Mouse (Mus musculus) stomach, postnatal 0 days (tissue): ENCODE measurements around the gene Tmem259. TPM values are rescaled to one million over a fixed set of nuclear protein-coding genes. Genes with fewer than 3 reads are reported as not detected.
A peak's percentile ranks its signal among the peaks of the same experiment; 100 is the strongest.

Experiments
- ATAC-seq: fragments of 200-750 bp; cut with Nextera tagmentation; 2 replicates; pipeline ENCODE4 v1.8.0; 2017; ENCODE audit not compliant: low FRiP score, low TSS enrichment
- DNase-seq: peaks from one replicate; pipeline ENCODE4 v3.0.0-alpha.2; 2016; ENCODE audit warnings: low spot score
- H3K27ac ChIP-seq: fragments of 300-500 bp; sonication (generic); replicated peaks from 2 replicates; pipeline ENCODE4 v1.5.1; 2014; ENCODE audit warnings: mild to moderate bottlenecking, control low read depth
- H3K27me3 ChIP-seq: fragments of 300-500 bp; sonication (generic); 2 replicates; pipeline ENCODE4 v1.6.1; 2014; ENCODE audit warnings: low read length; ENCODE audit not compliant: control insufficient read depth, insufficient read depth
- H3K36me3 ChIP-seq: fragments of 300-500 bp; sonication (generic); 2 replicates; pipeline ENCODE4 v1.6.1; 2014; ENCODE audit warnings: low read length, mixed read lengths; ENCODE audit not compliant: control insufficient read depth, insufficient read depth
- H3K4me1 ChIP-seq: fragments of 300-500 bp; sonication (generic); replicated peaks from 2 replicates; pipeline ENCODE4 v1.6.1; 2014; ENCODE audit warnings: antibody characterized with exemption; ENCODE audit not compliant: control insufficient read depth, insufficient read depth
- H3K4me2 ChIP-seq: fragments of 300-500 bp; sonication (generic); replicated peaks from 2 replicates; pipeline ENCODE4 v1.6.1; 2014; ENCODE audit warnings: low read depth, mild to moderate bottlenecking, control low read depth, moderate library complexity
- H3K4me3 ChIP-seq: fragments of 300-500 bp; sonication (generic); 2 replicates; pipeline ENCODE4 v1.5.1; 2014; ENCODE audit warnings: low read depth, low read length, control low read depth
- H3K9ac ChIP-seq: fragments of 300-500 bp; sonication (generic); 2 replicates; pipeline ENCODE4 v1.6.1; 2014; ENCODE audit warnings: mild to moderate bottlenecking, low read length, control low read depth, mixed read lengths
- H3K9me3 ChIP-seq: fragments of 300-500 bp; sonication (generic); 2 replicates; pipeline ENCODE4 v1.6.1; 2016; ENCODE audit warnings: low read length; ENCODE audit not compliant: control insufficient read depth
- CTCF ChIP-seq: IDR thresholded peaks from 2 replicates; pipeline ENCODE4 v1.5.1; 2016; ENCODE audit warnings: antibody characterized with exemption, low read depth, mild to moderate bottlenecking, moderate library complexity
- EP300 ChIP-seq: optimal IDR thresholded peaks from 2 replicates; pipeline ENCODE3; 2016; ENCODE audit warnings: antibody characterized with exemption
- WGBS: fragments of 180-500 bp; shearing (Covaris S2); extraction: QIAGEN DNeasy Blood & Tissue Kit; methylation state at CpG from one replicate; pipeline ENCODE4 v1.1.7; 2014; 5-methylcytosine and 5-hydroxymethylcytosine counted together
- polyA plus RNA-seq: library from polyadenylated mRNA; unstranded; fragments of >200 nt; fragmentation: Nextera tagmentation; extraction: Ambion mirVana; gene quantifications from 2 replicates; pipeline ENCODE4 v1.2.1, GENCODE M21; 2015

The Tmem259 gene
- polyA plus RNA-seq, 1 experiment from 2014 or later: 18.5 TPM

DNA sequence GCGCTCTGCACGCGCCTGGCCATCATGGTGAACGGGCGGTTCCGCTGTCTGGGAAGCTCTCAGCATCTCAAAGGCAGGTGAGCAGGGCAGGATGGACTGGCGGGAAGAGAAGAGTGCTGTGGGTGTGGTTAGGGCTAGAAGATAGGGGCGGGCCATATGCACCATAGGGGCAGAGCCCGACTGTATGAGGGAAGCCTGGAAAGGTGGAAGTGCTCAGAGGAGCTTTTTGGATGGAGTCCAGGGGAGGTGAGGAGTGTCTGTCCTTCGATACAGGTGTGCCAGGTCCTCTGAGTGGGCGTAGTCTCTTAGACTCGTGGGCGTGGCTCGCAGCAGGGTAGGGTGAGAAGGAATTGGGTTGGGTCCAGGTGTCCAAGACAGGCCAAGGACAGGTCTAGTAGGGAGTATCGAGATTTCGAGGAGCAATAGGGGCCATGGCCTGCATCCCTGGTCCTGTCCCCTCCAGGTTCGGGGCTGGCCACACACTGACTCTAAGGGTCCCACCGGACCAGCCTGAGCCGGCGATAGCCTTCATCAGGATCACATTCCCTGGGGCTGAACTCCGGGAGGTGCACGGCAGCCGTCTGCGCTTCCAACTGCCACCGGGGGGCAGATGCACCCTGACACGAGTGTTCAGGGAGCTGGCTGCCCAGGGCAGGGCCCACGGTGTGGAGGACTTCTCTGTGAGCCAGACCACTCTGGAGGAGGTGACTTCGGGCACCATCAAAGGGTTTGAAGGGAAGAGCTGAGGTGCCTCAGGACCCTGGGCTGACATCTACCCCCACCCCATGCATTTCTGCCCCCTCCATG is 30.6 kb upstream of the Tmem259 start:
- no peak overlapping the region for H3K27ac ChIP-seq
- no peaks in the 10 kb centered on the region for H3K27me3 ChIP-seq
- H3K9me3 ChIP-seq: 0 out of 2 replicates have a peak, but pooled peaks cover 3% of the 10 kb centered on the region
- peak; percentile 24 for ATAC-seq
- H3K4me3 ChIP-seq: no peak overlapping the region
- peak; percentile 53 for DNase-seq
- no peak overlapping the region for H3K4me2 ChIP-seq
- TF ChIP-seq CTCF (peak; percentile 52), EP300 (no peak)
- no peak overlapping the region for H3K9ac ChIP-seq
- H3K4me1 ChIP-seq: 0 out of 2 replicates have a peak, but pooled peaks cover 3% of the 10 kb centered on the region
- peaks cover 13% of the 10 kb centered on the region; the same call in 1 of the 2 replicates for H3K36me3 ChIP-seq
- WGBS: 31% methylated on average over 28 of the region's 28 CpGs

DNA sequence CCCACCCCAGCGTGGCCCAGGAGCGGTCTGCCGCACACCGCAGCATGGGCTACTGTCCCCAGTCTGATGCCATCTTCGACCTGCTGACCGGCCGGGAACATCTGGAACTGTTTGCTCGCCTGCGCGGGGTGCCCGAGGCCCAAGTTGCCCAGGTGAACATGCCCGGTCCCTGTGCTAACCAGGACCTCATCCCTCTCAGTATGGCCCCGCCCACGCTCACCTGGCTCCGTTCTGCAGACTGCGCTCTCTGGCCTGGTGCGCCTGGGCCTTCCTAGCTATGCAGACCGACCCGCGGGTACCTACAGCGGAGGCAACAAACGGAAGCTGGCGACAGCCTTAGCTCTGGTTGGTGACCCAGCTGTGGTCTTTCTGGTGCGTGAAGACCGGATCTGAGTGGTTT is 29.5 kb upstream of the Tmem259 start:
- TF ChIP-seq EP300 (no peak), CTCF (no peak)
- WGBS: 58% methylated on average over 25 of the region's 25 CpGs
- Histone ChIP-seq H3K4me1 (0 out of 2 replicates have a peak, but pooled peaks cover 1% of the 10 kb centered on the region), H3K36me3 (peaks cover 20% of the 10 kb centered on the region), H3K27ac (no peak overlapping the region), H3K27me3 (no peaks in the 10 kb centered on the region), H3K4me3 (no peak overlapping the region), H3K4me2 (no peak overlapping the region), H3K9me3 (0 out of 2 replicates have a peak, but pooled peaks cover 3% of the 10 kb centered on the region), H3K9ac (no peak overlapping the region)
- DNase-seq: no peak
- no peak for ATAC-seq

- no peak overlapping the region for H3K9ac ChIP-seq
- no peaks in the 10 kb centered on the region for H3K27me3 ChIP-seq
- no peak overlapping the region for H3K27ac ChIP-seq
- H3K4me1 ChIP-seq: no peaks in the 10 kb centered on the region
- H3K36me3 ChIP-seq: peaks cover 20% of the 10 kb centered on the region
- H3K4me3 ChIP-seq: no peak overlapping the region
- H3K9me3 ChIP-seq: 0 out of 2 replicates have a peak, but pooled peaks cover 3% of the 10 kb centered on the region
- DNase-seq: no peak
- 93% methylated on average over 6 of the region's 6 CpGs for WGBS
- no peak for TF ChIP-seq EP300
- TF ChIP-seq CTCF: no peak
- no peak for ATAC-seq
- no peak overlapping the region for H3K4me2 ChIP-seq
Measured at GRCm38 (mm10) chr10:80011740-80012139, 27.6 kb upstream of the Tmem259 start.

GRCm38 (mm10) chr10:80004233-80004705 is 20.1 kb upstream of the Tmem259 start:
- no peaks in the 10 kb centered on the region for H3K9me3 ChIP-seq
- H3K4me1 ChIP-seq: peaks cover 5% of the 10 kb centered on the region; the same call in 1 of the 2 replicates
- H3K4me2 ChIP-seq: no peak overlapping the region
- no peak for ATAC-seq
- no peak overlapping the region for H3K9ac ChIP-seq
- peak overlapping the region; percentile 67 for H3K27ac ChIP-seq
- no peak for DNase-seq
- H3K36me3 ChIP-seq: peaks cover 6% of the 10 kb centered on the region
- WGBS: 72% methylated on average over 8 of the region's 8 CpGs
- TF ChIP-seq CTCF (no peak), EP300 (no peak)
- H3K4me3 ChIP-seq: no peak overlapping the region
- no peaks in the 10 kb centered on the region for H3K27me3 ChIP-seq

DNA sequence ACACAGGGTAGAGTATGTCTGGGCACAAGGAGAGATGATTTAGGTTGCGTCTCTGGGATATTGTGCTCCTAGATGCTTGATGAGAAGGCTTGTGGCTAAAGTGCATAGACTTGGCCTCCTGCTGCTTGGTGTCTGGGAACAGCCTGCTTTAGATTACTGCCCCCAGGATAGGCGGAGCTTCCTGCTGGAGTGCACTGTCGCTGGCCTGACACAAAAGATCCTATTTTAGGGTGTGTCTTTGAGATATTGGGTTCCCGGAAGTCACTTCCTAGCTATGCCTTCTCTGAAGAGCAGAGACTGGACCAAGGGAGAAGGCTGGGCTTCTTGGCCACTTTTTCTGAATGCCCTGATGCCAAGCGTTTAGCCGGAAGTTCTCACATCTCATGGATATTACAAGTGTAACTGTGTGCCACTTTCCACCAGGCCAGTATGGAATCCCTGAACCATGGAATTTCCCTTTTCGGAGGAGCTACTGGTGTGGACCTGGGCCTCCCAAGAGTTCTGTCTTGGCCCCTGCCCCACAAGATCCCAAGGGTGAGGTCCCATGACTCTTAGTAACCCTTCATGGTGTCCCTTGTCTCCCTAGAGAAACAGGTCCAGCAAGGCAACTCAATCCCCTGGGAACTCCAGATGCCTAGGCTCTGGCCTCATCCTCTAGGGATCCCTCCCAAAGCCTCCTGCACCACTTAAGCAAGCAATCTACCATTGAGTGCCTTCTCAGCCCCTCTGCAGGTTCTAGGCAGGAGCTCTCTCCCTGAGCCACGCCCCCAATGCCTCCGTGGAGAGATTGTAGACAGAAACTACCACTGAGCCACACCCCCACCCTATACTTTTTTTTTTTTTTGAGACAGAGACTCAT is 19.5 kb upstream of the Tmem259 start:
- no peak for ATAC-seq
- Histone ChIP-seq H3K36me3 (peaks cover under 1% of the 10 kb centered on the region; the same call in 1 of the 2 replicates), H3K9ac (no peak overlapping the region), H3K4me1 (peaks cover 5% of the 10 kb centered on the region; the same call in 1 of the 2 replicates), H3K27me3 (no peaks in the 10 kb centered on the region), H3K4me2 (no peak overlapping the region), H3K4me3 (no peak overlapping the region), H3K27ac (peak overlapping the region; percentile 67), H3K9me3 (no peaks in the 10 kb centered on the region)
- no peak for TF ChIP-seq CTCF
- TF ChIP-seq EP300: no peak
- DNase-seq: no peak
- 50% methylated on average over 9 of the region's 9 CpGs for WGBS
